Mouse (Mus musculus) common myeloid progenitor, adult 5-6 weeks (primary cell): Measurements from ENCODE around the gene Arid4b. TPM values are rescaled to one million over a fixed set of nuclear protein-coding genes. Genes with fewer than 3 reads are reported as not detected.

Experiments
- ATAC-seq: replicated peaks from 2 replicates; pipeline ENCODE4 v1.8.0; 2016; ENCODE audit warnings: low read depth, mild to moderate bottlenecking, moderate TSS enrichment, inconsistent platforms; ENCODE audit not compliant: poor library complexity, severe bottlenecking
- total RNA-seq: library from RNA; stranded (forward); fragments of 200-1000, 187-1606 nt; gene quantifications from 2 replicates; pipeline ENCODE4 v1.2.3, GENCODE M21; 2017

Gene Arid4b
- total RNA-seq, 1 experiment from 2014 or later: 72.9 TPM

GRCm38 (mm10) chr13:14059582-14059981, 3.5 kb upstream of the Arid4b start:
- ATAC-seq: no peak

GRCm38 (mm10) chr13:14062209-14063012, 621 bp upstream of the Arid4b start:
- ATAC-seq: 0 out of 2 replicates have a peak, but pooled peaks have one; percentile 6

GRCm38 (mm10) chr13:14063942-14064271, 875 bp downstream of the Arid4b start:
- no peak; the same call in 1 of the 2 replicates for ATAC-seq

GRCm38 (mm10) chr13:14064341-14065027, 1.5 kb downstream of the Arid4b start:
- 0 out of 2 replicates have a peak, but pooled peaks have one; percentile 4 for ATAC-seq

GRCm38 (mm10) chr13:14065028-14065380, 2.0 kb downstream of the Arid4b start:
- no peak for ATAC-seq

GRCm38 (mm10) chr13:14065701-14066100, 2.7 kb downstream of the Arid4b start:
- no peak for ATAC-seq

- ATAC-seq: no peak
Observed at GRCm38 (mm10) chr13:14068035-14068434, 5.0 kb downstream of the Arid4b start.

- ATAC-seq: no peak
Observed at GRCm38 (mm10) chr13:14069291-14069690, 6.3 kb downstream of the Arid4b start.

GRCm38 (mm10) chr13:14074371-14074770, 11.3 kb downstream of the Arid4b start:
- no peak for ATAC-seq

- ATAC-seq: no peak
Observed at GRCm38 (mm10) chr13:14075326-14075725, 12.3 kb downstream of the Arid4b start.

GRCm38 (mm10) chr13:14088669-14089068, 25.6 kb downstream of the Arid4b start:
- no peak for ATAC-seq

GRCm38 (mm10) chr13:14103026-14103425, 40.0 kb downstream of the Arid4b start:
- ATAC-seq: no peak

- no peak for ATAC-seq
Observed at GRCm38 (mm10) chr13:14110154-14110873, 47.3 kb downstream of the Arid4b start.

- ATAC-seq: no peak
Observed at GRCm38 (mm10) chr13:14111146-14111545, 48.1 kb downstream of the Arid4b start.

- no peak for ATAC-seq
Observed at GRCm38 (mm10) chr13:14113746-14114528, 50.9 kb downstream of the Arid4b start.

- ATAC-seq: no peak
Observed at GRCm38 (mm10) chr13:14115805-14116204, 52.8 kb downstream of the Arid4b start.

- no peak for ATAC-seq
Observed at GRCm38 (mm10) chr13:14131651-14132050, 68.6 kb downstream of the Arid4b start.

- peak; percentile 94 for ATAC-seq
Observed at GRCm38 (mm10) chr13:14142294-14142966, 79.4 kb downstream of the Arid4b start.

GRCm38 (mm10) chr13:14177989-14178388, 115.0 kb downstream of the Arid4b start:
- ATAC-seq: peak; percentile 68; the same call in 1 of the 2 replicates
